Mouse (Mus musculus): ENCODE results near the gene Gm10717. TPM values are rescaled to one million over a fixed set of nuclear protein-coding genes. Genes with fewer than 3 reads are reported as not detected.
"Not testable (repeated sequence)": the region's sequence is repeated elsewhere in the genome, so short reads cannot be mapped to it uniquely, and the experiment has no call there.

The Gm10717 gene
- 0.58 and 0.65 TPM in 2 replicates for polyA plus RNA-seq (2015; fragmentation: Nextera tagmentation; extraction: Ambion mirVana)

GRCm38 (mm10) chr9:3024912-3025467, at the start of gene Gm10717:
TSS of gene Gm10717 (plus strand) at chr9:3025417.
- H3K9ac ChIP-seq; H3K27me3 ChIP-seq; ATAC-seq; H3K4me2 ChIP-seq; H3K4me1 ChIP-seq; H3K27ac ChIP-seq; H3K36me3 ChIP-seq (ENCODE audit: poor library complexity, severe bottlenecking); H3K9me3 ChIP-seq (replicated peaks); H3K4me3 ChIP-seq: not testable (repeated sequence)
- WGBS = 73% methylated on average over 12 of the region's 12 CpGs

DNA sequence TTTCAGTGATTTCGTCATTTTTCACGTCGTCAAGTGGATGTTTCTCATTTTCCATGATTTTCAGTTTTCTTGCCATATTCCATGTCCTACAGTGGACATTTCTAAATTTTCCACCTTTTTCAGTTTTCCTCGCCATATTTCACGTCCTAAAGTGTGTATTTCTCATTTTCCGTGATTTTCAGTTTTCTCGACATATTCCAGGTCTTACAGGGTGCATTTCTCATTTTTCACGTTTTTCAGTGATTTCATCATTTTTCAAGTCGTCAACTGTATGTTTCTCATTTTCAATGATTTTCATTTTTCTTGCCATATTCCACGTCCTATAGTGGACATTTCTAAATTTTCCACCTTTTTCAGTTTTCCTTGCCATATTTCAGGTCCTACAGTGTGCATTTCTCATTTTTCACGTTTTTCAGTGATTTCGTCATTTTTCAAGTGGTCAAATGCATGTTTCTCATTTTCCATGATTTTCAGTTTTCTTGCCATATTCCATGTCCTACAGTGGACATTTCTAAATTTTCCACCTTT, 24.7 kb upstream of the Gm10717 start, which contains the start of gene Gm10722:
Gene Gm10722, plus strand, starts transcription at position 478 of the 528 bp plus-strand sequence.
- not testable (repeated sequence) for H3K27ac ChIP-seq; H3K4me3 ChIP-seq; H3K9ac ChIP-seq; H3K4me1 ChIP-seq; H3K4me2 ChIP-seq; H3K36me3 ChIP-seq (ENCODE audit: poor library complexity, severe bottlenecking); H3K9me3 ChIP-seq (replicated peaks); H3K27me3 ChIP-seq; ATAC-seq
- WGBS = 74% methylated on average over 12 of the region's 12 CpGs

DNA sequence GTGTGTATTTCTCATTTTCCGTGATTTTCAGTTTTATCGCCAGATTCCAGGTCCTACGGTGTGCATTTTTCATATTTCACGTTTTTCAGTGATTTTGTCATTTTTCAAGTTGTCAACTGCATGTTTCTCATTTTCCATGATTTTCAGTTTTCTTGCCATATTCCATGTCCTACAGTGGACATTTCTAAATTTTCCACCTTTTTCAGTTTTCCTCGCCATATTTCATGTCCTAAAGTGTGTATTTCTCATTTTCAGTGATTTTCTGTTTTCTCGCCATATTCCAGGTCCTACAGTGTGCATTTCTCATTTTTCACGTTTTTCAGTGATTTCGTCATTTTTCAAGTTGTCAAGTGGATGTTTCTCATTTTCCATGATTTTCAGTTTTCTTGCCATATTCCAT, 24.2 kb upstream of the Gm10717 start:
- not testable (repeated sequence) for H3K9ac ChIP-seq; ATAC-seq; H3K27ac ChIP-seq; H3K4me3 ChIP-seq; H3K36me3 ChIP-seq (ENCODE audit: poor library complexity, severe bottlenecking); H3K4me2 ChIP-seq; H3K4me1 ChIP-seq; H3K27me3 ChIP-seq; H3K9me3 ChIP-seq (replicated peaks)
- 66% methylated on average over 8 of the region's 8 CpGs for WGBS

- WGBS = 71% methylated on average over 9 of the region's 11 CpGs
- not testable (repeated sequence) for H3K9ac ChIP-seq, H3K4me3 ChIP-seq
These were observed 23.1 kb upstream of the Gm10717 start for GRCm38 (mm10) chr9:3001948-3002659.

DNA sequence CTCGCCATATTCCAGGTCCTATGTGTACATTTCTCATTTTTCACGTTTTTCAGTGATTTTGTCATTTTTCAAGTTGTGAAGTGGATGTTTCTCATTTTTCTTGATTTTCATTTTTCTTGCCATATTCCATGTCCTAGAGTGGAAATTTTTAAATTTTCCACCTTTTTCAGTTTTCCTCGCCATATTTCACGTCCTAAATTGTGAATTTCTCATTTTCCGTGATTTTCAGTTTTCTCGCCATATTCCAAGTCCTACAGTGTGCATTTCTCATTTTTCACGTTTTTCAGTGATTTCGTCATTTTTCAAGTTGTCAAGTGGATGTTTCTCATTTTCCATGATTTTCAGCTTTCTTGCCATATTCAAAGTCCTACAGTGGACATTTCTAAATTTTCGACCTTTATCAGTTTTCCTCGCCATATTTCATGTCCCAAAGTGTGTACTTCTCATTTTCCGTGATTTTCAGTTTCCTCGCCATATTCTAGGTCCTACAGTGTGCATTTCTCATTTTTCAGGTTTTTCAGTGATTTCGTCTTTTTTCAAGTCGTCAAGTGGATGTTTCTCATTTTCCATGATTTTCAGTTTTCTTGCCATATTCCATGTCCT, 22.3 kb upstream of the Gm10717 start, which contains the start of gene Gm11168:
Gene Gm11168, plus strand, starts transcription at position 553 of the 603 bp plus-strand sequence.
- peaks cover 11% of the 10 kb centered on the region for H3K9me3 ChIP-seq (replicated peaks)

More at GRCm38 (mm10) chr9:3001948-3002659, 23.1 kb upstream of the Gm10717 start:
- H3K36me3 ChIP-seq (ENCODE audit: poor library complexity, severe bottlenecking); H3K27ac ChIP-seq; H3K27me3 ChIP-seq; H3K4me1 ChIP-seq; H3K9me3 ChIP-seq (replicated peaks); H3K4me2 ChIP-seq: not testable (repeated sequence)
- peak; percentile 86 for ATAC-seq

GRCm38 (mm10) chr9:3006179-3006578, 19.0 kb upstream of the Gm10717 start:
- H3K9me3 ChIP-seq (replicated peaks) = peaks cover 11% of the 10 kb centered on the region
- WGBS = 76% methylated on average over 1 of the region's 5 CpGs
- H3K4me3 ChIP-seq; ATAC-seq; H3K9ac ChIP-seq; H3K27me3 ChIP-seq; H3K27ac ChIP-seq; H3K4me1 ChIP-seq; H3K4me2 ChIP-seq; H3K36me3 ChIP-seq (ENCODE audit: poor library complexity, severe bottlenecking): not testable (repeated sequence)

More for the DNA sequence above, 22.3 kb upstream of the Gm10717 start, which contains the start of gene Gm11168:
- H3K27ac ChIP-seq; H3K4me1 ChIP-seq; H3K4me2 ChIP-seq; H3K27me3 ChIP-seq; ATAC-seq; H3K4me3 ChIP-seq; H3K9ac ChIP-seq; H3K36me3 ChIP-seq (ENCODE audit: poor library complexity, severe bottlenecking): not testable (repeated sequence)
- 76% methylated on average over 6 of the region's 14 CpGs for WGBS

- 75% methylated on average over 8 of the region's 8 CpGs for WGBS
- H3K27ac ChIP-seq; H3K36me3 ChIP-seq (ENCODE audit: poor library complexity, severe bottlenecking); H3K4me1 ChIP-seq; H3K4me2 ChIP-seq; H3K27me3 ChIP-seq; H3K4me3 ChIP-seq; H3K9ac ChIP-seq: not testable (repeated sequence)
- H3K9me3 ChIP-seq (replicated peaks) = peaks cover 11% of the 10 kb centered on the region
- ATAC-seq = peak; percentile 71
These were observed 18.6 kb upstream of the Gm10717 start for GRCm38 (mm10) chr9:3006636-3007035.

DNA sequence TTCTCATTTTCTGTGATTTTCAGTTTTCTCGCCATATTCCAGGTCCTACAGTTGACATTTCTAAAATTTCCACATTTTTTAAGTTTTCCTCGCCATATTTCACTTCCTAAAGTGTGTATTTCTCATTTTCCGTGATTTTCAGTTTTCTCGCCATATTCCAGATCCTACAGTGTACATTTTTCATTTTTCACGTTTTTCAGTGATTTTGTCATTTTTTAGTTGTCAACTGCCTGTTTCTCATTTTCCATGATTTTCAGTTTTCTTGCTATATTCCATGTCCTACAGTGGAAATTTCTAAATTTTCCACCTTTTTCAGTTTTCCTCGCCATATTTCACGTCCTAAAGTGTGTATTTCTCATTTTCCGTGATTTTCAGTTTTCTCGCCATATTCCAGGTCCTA, 17.9 kb upstream of the Gm10717 start:
- 0 out of 2 replicates have a peak, but pooled peaks have one; percentile 14 for ATAC-seq

GRCm38 (mm10) chr9:3009331-3009730, 15.9 kb upstream of the Gm10717 start:
- H3K27me3 ChIP-seq; H3K27ac ChIP-seq; H3K4me3 ChIP-seq; H3K4me2 ChIP-seq; H3K9ac ChIP-seq; H3K36me3 ChIP-seq (ENCODE audit: poor library complexity, severe bottlenecking); H3K4me1 ChIP-seq; H3K9me3 ChIP-seq (replicated peaks): not testable (repeated sequence)
- no CpG with 5 or more reads among the region's 5 CpGs for WGBS
- peak; percentile 35; the same call in 1 of the 2 replicates for ATAC-seq

More for the DNA sequence above, 17.9 kb upstream of the Gm10717 start:
- 78% methylated on average over 8 of the region's 9 CpGs for WGBS
- H3K4me3 ChIP-seq; H3K36me3 ChIP-seq (ENCODE audit: poor library complexity, severe bottlenecking); H3K27ac ChIP-seq; H3K4me2 ChIP-seq; H3K9ac ChIP-seq; H3K27me3 ChIP-seq; H3K9me3 ChIP-seq (replicated peaks); H3K4me1 ChIP-seq: not testable (repeated sequence)

GRCm38 (mm10) chr9:3012054-3012621, 13.1 kb upstream of the Gm10717 start:
- not testable (repeated sequence) for H3K27ac ChIP-seq; H3K27me3 ChIP-seq; ATAC-seq; H3K4me2 ChIP-seq; H3K4me3 ChIP-seq; H3K4me1 ChIP-seq; H3K9ac ChIP-seq; H3K9me3 ChIP-seq (replicated peaks); H3K36me3 ChIP-seq (ENCODE audit: poor library complexity, severe bottlenecking)
- WGBS = 89% methylated on average over 3 of the region's 7 CpGs

DNA sequence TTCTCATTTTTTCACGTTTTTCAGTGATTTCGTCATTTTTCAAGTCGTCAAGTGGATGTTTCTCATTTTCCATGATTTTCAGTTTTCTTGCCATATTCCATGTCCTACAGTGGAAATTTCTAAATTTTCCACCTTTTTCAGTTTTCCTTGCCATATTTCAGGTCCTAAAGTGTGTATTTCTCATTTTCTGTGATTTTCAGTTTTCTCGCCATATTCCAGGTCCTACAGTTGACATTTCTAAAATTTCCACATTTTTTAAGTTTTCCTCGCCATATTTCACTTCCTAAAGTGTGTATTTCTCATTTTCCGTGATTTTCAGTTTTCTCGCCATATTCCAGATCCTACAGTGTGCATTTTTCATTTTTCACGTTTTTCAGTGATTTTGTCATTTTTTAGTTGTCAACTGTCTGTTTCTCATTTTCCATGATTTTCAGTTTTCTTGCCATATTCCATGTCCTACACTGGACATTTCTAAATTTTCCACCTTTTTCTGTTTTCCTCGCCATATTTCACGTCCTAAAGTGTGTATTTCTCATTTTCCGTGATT, 12.4 kb upstream of the Gm10717 start, which contains the start of gene Gm10721:
Gene Gm10721, plus strand, starts transcription at position 408 of the 547 bp plus-strand sequence.
- no CpG with 5 or more reads among the region's 11 CpGs for WGBS
- peak; percentile 45; the same call in 1 of the 2 replicates for ATAC-seq
- not testable (repeated sequence) for H3K4me2 ChIP-seq

More for the DNA sequence above, 12.4 kb upstream of the Gm10717 start, which contains the start of gene Gm10721:
- not testable (repeated sequence) for H3K27me3 ChIP-seq; H3K9me3 ChIP-seq (replicated peaks); H3K4me3 ChIP-seq; H3K9ac ChIP-seq; H3K36me3 ChIP-seq (ENCODE audit: poor library complexity, severe bottlenecking); H3K27ac ChIP-seq; H3K4me1 ChIP-seq
